Mouse (Mus musculus) midbrain, postnatal 0 days (tissue): ENCODE measurements at regions not wholly inside any gene's neighbourhood (a gene's known extent, or its start where the extent isn't known, plus 50 kb on each side); places are given as distances from the start of the nearest gene placed in this dataset.
A peak's percentile ranks its signal among the peaks of the same experiment; 100 is the strongest.

Source experiments
- ATAC-seq: fragments of 200-750 bp; cut with Nextera tagmentation; 2 replicates; pipeline ENCODE4 v1.8.0; 2017; ENCODE audit warnings: moderate number of reproducible peaks, mild to moderate bottlenecking, moderate TSS enrichment, moderate library complexity; ENCODE audit not compliant: low FRiP score
- DNase-seq: peaks from one replicate; pipeline ENCODE4 v3.0.0-alpha.2; 2015; ENCODE audit warnings: low spot score
- H3K27ac ChIP-seq: fragments of 300-500 bp; sonication (generic); 2 replicates; pipeline ENCODE4 v1.5.1; 2014; ENCODE audit warnings: low read depth, mild to moderate bottlenecking, low read length, mixed read lengths
- H3K27me3 ChIP-seq: fragments of 300-500 bp; sonication (generic); 2 replicates; pipeline ENCODE4 v1.6.1; 2014; ENCODE audit warnings: low read length, control low read depth, mixed read lengths; ENCODE audit not compliant: insufficient read depth
- H3K36me3 ChIP-seq: fragments of 300-500 bp; sonication (generic); 2 replicates; pipeline ENCODE4 v1.6.1; 2014; ENCODE audit warnings: low read length, control low read depth, mixed read lengths; ENCODE audit not compliant: insufficient read depth
- H3K4me1 ChIP-seq: fragments of 300-500 bp; sonication (generic); 2 replicates; pipeline ENCODE4 v1.6.1; 2014; ENCODE audit warnings: mild to moderate bottlenecking, control low read depth, antibody characterized with exemption, low read length, mixed read lengths; ENCODE audit not compliant: insufficient read depth
- H3K4me2 ChIP-seq: fragments of 300-500 bp; sonication (generic); 2 replicates; pipeline ENCODE4 v1.6.1; 2014; ENCODE audit warnings: low read depth, mild to moderate bottlenecking, low read length, mixed read lengths; ENCODE audit not compliant: poor library complexity, severe bottlenecking
- H3K4me3 ChIP-seq: fragments of 300-500 bp; sonication (generic); 2 replicates; pipeline ENCODE4 v1.5.1; 2014; ENCODE audit warnings: low read depth, mild to moderate bottlenecking, low read length, moderate library complexity
- H3K9ac ChIP-seq: fragments of 300-500 bp; sonication (generic); replicated peaks from 2 replicates; pipeline ENCODE4 v1.6.1; 2014; ENCODE audit warnings: mild to moderate bottlenecking, low read length, moderate library complexity, mixed read lengths; ENCODE audit not compliant: poor library complexity, severe bottlenecking
- H3K9me3 ChIP-seq: fragments of 300-500 bp; sonication (generic); 2 replicates; pipeline ENCODE4 v1.6.1; 2016; ENCODE audit warnings: low read length, control low read depth
- CTCF ChIP-seq: IDR thresholded peaks from 2 replicates; pipeline ENCODE4 v1.5.1; 2016; ENCODE audit warnings: antibody characterized with exemption, mild to moderate bottlenecking
- WGBS: fragments of 180-500 bp; shearing (Covaris S2); extraction: QIAGEN DNeasy Blood & Tissue Kit; methylation state at CpG from one replicate; pipeline ENCODE4 v1.1.7; 2014; 5-methylcytosine and 5-hydroxymethylcytosine counted together

- Histone ChIP-seq H3K4me3 (no peak overlapping the region), H3K27ac (no peak overlapping the region), H3K4me1 (no peaks in the 10 kb centered on the region), H3K9me3 (no peaks in the 10 kb centered on the region), H3K27me3 (no peaks in the 10 kb centered on the region), H3K4me2 (no peak overlapping the region), H3K9ac (no peak overlapping the region), H3K36me3 (no peaks in the 10 kb centered on the region)
- 0 out of 2 replicates have a peak, but pooled peaks have one; percentile 31 for ATAC-seq
- peak; percentile 77 for TF ChIP-seq CTCF
- DNase-seq, result peak; percentile 62
- 37% methylated on average over 8 of the region's 8 CpGs for WGBS
Measured at GRCm38 (mm10) chr8:30840064-30840463, 2588.4 kb upstream of the 5930422O12Rik start.

GRCm38 (mm10) chr8:30863017-30863416 is 2565.5 kb upstream of the 5930422O12Rik start:
- WGBS, result 19% methylated on average over 4 of the region's 4 CpGs
- ATAC-seq, result peak; percentile 71; the same call in 1 of the 2 replicates
- Histone ChIP-seq H3K27me3 (no peaks in the 10 kb centered on the region), H3K36me3 (no peaks in the 10 kb centered on the region), H3K9ac (no peak overlapping the region), H3K4me2 (no peak overlapping the region), H3K27ac (0 out of 2 replicates have a peak overlapping the region, but pooled peaks have one; percentile 12), H3K4me1 (no peaks in the 10 kb centered on the region), H3K9me3 (no peaks in the 10 kb centered on the region), H3K4me3 (no peak overlapping the region)
- no peak for TF ChIP-seq CTCF
- peak; percentile 73 for DNase-seq

- Histone ChIP-seq H3K9ac (no peak overlapping the region), H3K27me3 (no peaks in the 10 kb centered on the region), H3K27ac (no peak overlapping the region), H3K4me2 (no peak overlapping the region), H3K36me3 (no peaks in the 10 kb centered on the region), H3K4me3 (no peak overlapping the region), H3K4me1 (no peaks in the 10 kb centered on the region), H3K9me3 (no peaks in the 10 kb centered on the region)
- no peak for ATAC-seq
- DNase-seq, result no peak
- TF ChIP-seq CTCF, result no peak
- WGBS, result 88% methylated on average over 11 of the region's 11 CpGs
Measured at GRCm38 (mm10) chr8:30906044-30906695, 2522.3 kb upstream of the 5930422O12Rik start.

- H3K4me3 ChIP-seq, result no peak overlapping the region
- no peaks in the 10 kb centered on the region for H3K27me3 ChIP-seq
- no peak for ATAC-seq
- no peak overlapping the region for H3K4me2 ChIP-seq
- H3K9ac ChIP-seq, result no peak overlapping the region
- no peaks in the 10 kb centered on the region for H3K9me3 ChIP-seq
- 47% methylated on average over 5 of the region's 5 CpGs for WGBS
- no peaks in the 10 kb centered on the region for H3K36me3 ChIP-seq
- H3K27ac ChIP-seq, result no peak overlapping the region
- H3K4me1 ChIP-seq, result 0 out of 2 replicates have a peak, but pooled peaks cover 13% of the 10 kb centered on the region
- DNase-seq, result peak; percentile 41
- TF ChIP-seq CTCF, result no peak
Measured at GRCm38 (mm10) chr8:30913664-30914063, 2514.8 kb upstream of the 5930422O12Rik start.

- H3K36me3 ChIP-seq, result no peaks in the 10 kb centered on the region
- ATAC-seq, result no peak
- 54% methylated on average over 7 of the region's 7 CpGs for WGBS
- no peak overlapping the region for H3K4me3 ChIP-seq
- no peaks in the 10 kb centered on the region for H3K27me3 ChIP-seq
- H3K4me2 ChIP-seq, result peak overlapping the region; percentile 61
- peak; percentile 6 for DNase-seq
- no peak for TF ChIP-seq CTCF
- H3K9ac ChIP-seq, result no peak overlapping the region
- 0 out of 2 replicates have a peak, but pooled peaks cover 13% of the 10 kb centered on the region for H3K4me1 ChIP-seq
- peak overlapping the region; percentile 78; the same call in 1 of the 2 replicates for H3K27ac ChIP-seq
- no peaks in the 10 kb centered on the region for H3K9me3 ChIP-seq
Measured at GRCm38 (mm10) chr8:30915127-30915526, 2513.4 kb upstream of the 5930422O12Rik start.

- WGBS, result 8% methylated on average over 13 of the region's 13 CpGs
- H3K9ac ChIP-seq, result peak overlapping the region; percentile 69
- no peaks in the 10 kb centered on the region for H3K9me3 ChIP-seq
- DNase-seq (peak; percentile 79), ATAC-seq (peak; percentile 80)
- TF ChIP-seq CTCF, result no peak; the same call in 1 of the 2 replicates
- peak overlapping the region; percentile 78 for H3K27ac ChIP-seq
- H3K4me1 ChIP-seq, result 0 out of 2 replicates have a peak, but pooled peaks cover 13% of the 10 kb centered on the region
- no peaks in the 10 kb centered on the region for H3K27me3 ChIP-seq
- H3K4me3 ChIP-seq, result peak overlapping the region; percentile 35
- H3K4me2 ChIP-seq, result peak overlapping the region; percentile 61
- H3K36me3 ChIP-seq, result no peaks in the 10 kb centered on the region
Measured at GRCm38 (mm10) chr8:30915601-30916171, 2512.8 kb upstream of the 5930422O12Rik start.
